Mouse (Mus musculus) erythroblast, embryonic 14.5 days (primary cell): ENCODE data around the gene Ghrhr.

Experiments
- GATA1 ChIP-seq: IDR thresholded peaks from 2 replicates; pipeline ENCODE4 v1.6.1; 2012; ENCODE audit warnings: low read length, inconsistent platforms, mixed read lengths
- TAL1 ChIP-seq: IDR thresholded peaks from 3 replicates; pipeline ENCODE4 v1.6.1; 2012; ENCODE audit warnings: low read length, inconsistent platforms, mixed read lengths

- TF ChIP-seq GATA1 (no peak), TAL1 (no peak)
Measured at GRCm38 (mm10) chr6:55399910-55400309, 23.8 kb downstream of the Ghrhr start.
